Mouse (Mus musculus) neural tube, embryonic 11.5 days (tissue): ENCODE data around the gene Foxo3. TPM values are rescaled to one million over a fixed set of nuclear protein-coding genes. Genes with fewer than 3 reads are reported as not detected.
A peak's percentile ranks its signal among the peaks of the same experiment; 100 is the strongest.

Source experiments
- ATAC-seq: fragments of 200-750 bp; cut with Nextera tagmentation; 2 replicates; pipeline ENCODE4 v1.8.0; 2017; ENCODE audit warnings: moderate number of reproducible peaks, mild to moderate bottlenecking, moderate TSS enrichment, moderate library complexity; ENCODE audit not compliant: insufficient read depth, low FRiP score, low TSS enrichment
- DNase-seq: peaks from one replicate; pipeline ENCODE4 v3.0.0-alpha.2; 2015; ENCODE audit warnings: low spot score
- H3K27ac ChIP-seq: fragments of 300-500 bp; sonication (generic); 2 replicates; pipeline ENCODE4 v1.5.1; 2014; ENCODE audit warnings: low read depth, mild to moderate bottlenecking, low read length
- H3K27me3 ChIP-seq: fragments of 300-500 bp; sonication (generic); 2 replicates; pipeline ENCODE4 v1.6.1; 2014; ENCODE audit warnings: mild to moderate bottlenecking, low read length, mixed read lengths; ENCODE audit not compliant: control insufficient read depth, insufficient read depth
- H3K36me3 ChIP-seq: fragments of 300-500 bp; sonication (generic); 2 replicates; pipeline ENCODE4 v1.6.1; 2014; ENCODE audit warnings: mild to moderate bottlenecking, low read length, moderate library complexity, mixed read lengths; ENCODE audit not compliant: control insufficient read depth, insufficient read depth
- H3K4me1 ChIP-seq: fragments of 300-500 bp; sonication (generic); 2 replicates; pipeline ENCODE4 v1.6.1; 2014; ENCODE audit warnings: low read length, mixed read lengths; ENCODE audit not compliant: control insufficient read depth, insufficient read depth
- H3K4me2 ChIP-seq: fragments of 300-500 bp; sonication (generic); 2 replicates; pipeline ENCODE4 v1.6.1; 2014; ENCODE audit warnings: low read depth, mild to moderate bottlenecking, moderate library complexity
- H3K4me3 ChIP-seq: fragments of 300-500 bp; sonication (generic); 2 replicates; pipeline ENCODE4 v1.5.1; 2014; ENCODE audit warnings: low read depth, low read length
- H3K9ac ChIP-seq: fragments of 300-500 bp; sonication (generic); 2 replicates; pipeline ENCODE4 v1.6.1; 2014; ENCODE audit warnings: mild to moderate bottlenecking, low read length
- H3K9me3 ChIP-seq: fragments of 300-500 bp; sonication (generic); 2 replicates; pipeline ENCODE4 v1.6.1; 2016; ENCODE audit warnings: low read length; ENCODE audit not compliant: control insufficient read depth
- WGBS: fragments of 180-500 bp; shearing (Covaris S2); extraction: QIAGEN DNeasy Blood & Tissue Kit; methylation state at CpG from one replicate; pipeline ENCODE4 v1.1.7; 2014; 5-methylcytosine and 5-hydroxymethylcytosine counted together
- polyA plus RNA-seq: library from polyadenylated mRNA; unstranded; fragments of >200 nt; fragmentation: Nextera tagmentation; extraction: Ambion mirVana; gene quantifications from 2 replicates; pipeline ENCODE4 v1.2.1, GENCODE M21; 2014

The Foxo3 gene
- polyA plus RNA-seq, 1 experiment from 2014 or later = 3.9 TPM

DNA sequence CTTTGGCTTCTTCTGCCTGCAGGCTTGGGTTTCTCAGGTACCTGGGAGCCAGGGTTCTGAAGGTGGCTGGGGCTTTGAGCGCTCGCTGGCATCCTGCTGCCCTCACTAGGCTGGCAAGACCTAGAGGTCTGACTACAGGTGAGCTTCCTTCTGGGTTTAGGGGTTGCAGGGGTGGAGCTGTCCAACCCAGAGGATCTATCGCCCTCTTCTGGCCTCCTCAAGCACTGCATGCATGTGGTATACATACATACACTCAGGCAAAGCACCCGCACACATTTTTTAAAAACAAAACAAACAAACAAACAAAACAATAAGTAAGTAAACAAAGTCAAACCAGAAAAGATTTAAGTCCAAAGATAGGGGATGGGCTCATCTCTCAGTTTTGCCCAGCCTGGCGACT, 14.8 kb upstream of the Foxo3 start:
- H3K9me3 ChIP-seq = no peaks in the 10 kb centered on the region
- ATAC-seq = no peak
- no peaks in the 10 kb centered on the region for H3K36me3 ChIP-seq
- H3K4me2 ChIP-seq = no peak overlapping the region
- no peak overlapping the region for H3K9ac ChIP-seq
- no peak overlapping the region for H3K27ac ChIP-seq
- H3K4me1 ChIP-seq = no peaks in the 10 kb centered on the region
- 59% methylated on average over 5 of the region's 5 CpGs for WGBS
- peak; percentile 45 for DNase-seq
- H3K4me3 ChIP-seq = no peak overlapping the region
- H3K27me3 ChIP-seq = no peaks in the 10 kb centered on the region

DNA sequence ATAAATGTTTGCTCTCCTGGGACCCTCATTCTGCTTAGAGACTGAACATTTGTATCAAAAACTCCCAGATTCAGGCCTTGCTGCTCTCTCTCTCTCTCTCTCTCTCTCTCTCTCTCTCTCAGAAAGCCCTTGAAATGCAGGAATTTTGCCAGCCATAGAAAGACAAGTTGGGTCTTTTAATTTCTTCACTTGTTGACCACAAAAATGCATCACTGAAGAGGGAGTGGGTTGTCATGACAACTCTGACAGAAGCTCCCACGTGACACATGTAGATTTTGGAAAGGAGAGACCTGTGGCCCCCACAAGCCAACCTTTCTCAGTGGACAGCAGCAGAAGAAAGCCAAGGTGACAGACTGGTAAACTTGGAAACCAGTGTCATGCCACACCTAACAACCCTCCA, 11.1 kb upstream of the Foxo3 start:
- Histone ChIP-seq H3K27ac (no peak overlapping the region), H3K9ac (no peak overlapping the region), H3K27me3 (no peaks in the 10 kb centered on the region), H3K4me2 (no peak overlapping the region), H3K36me3 (no peaks in the 10 kb centered on the region), H3K4me1 (no peaks in the 10 kb centered on the region), H3K4me3 (no peak overlapping the region), H3K9me3 (no peaks in the 10 kb centered on the region)
- 53% methylated on average over 1 of the region's 1 CpGs for WGBS
- no peak for ATAC-seq
- DNase-seq = no peak

DNA sequence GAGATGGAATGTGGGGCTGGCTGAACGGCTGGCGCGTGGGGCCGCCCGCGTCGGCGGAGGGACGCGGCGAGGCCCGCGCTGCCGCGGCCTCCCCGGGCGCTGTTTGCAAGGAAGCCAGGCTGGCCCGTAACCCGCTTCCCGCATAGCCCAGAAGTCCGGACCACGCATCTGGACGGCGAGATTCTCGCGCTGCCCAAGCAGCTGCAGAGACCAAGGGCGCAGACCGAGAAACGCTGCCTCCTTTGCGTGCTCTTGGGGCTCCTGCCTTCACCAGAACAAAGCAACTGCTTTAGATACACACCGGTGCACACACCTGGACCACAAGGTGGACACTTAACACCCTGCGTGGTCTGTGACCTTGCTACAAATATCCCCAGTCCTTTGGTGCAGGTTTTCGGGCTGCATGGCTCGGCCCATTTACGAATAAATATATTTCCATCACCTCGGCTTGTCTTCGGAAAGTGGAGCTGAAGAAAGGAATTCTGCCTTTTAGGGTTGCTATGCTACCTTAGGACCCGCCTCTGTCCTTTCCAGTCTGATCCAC, 1.8 kb upstream of the Foxo3 start:
- no peaks in the 10 kb centered on the region for H3K9me3 ChIP-seq
- H3K27ac ChIP-seq = peak overlapping the region; percentile 94
- H3K4me1 ChIP-seq = peaks cover 18% of the 10 kb centered on the region
- peak overlapping the region; percentile 66 for H3K4me3 ChIP-seq
- ATAC-seq (no peak; the same call in 1 of the 2 replicates), DNase-seq (no peak)
- peak overlapping the region; percentile 99 for H3K4me2 ChIP-seq
- H3K36me3 ChIP-seq = no peaks in the 10 kb centered on the region
- 0 out of 2 replicates have a peak, but pooled peaks cover 3% of the 10 kb centered on the region for H3K27me3 ChIP-seq
- WGBS = 2% methylated on average over 38 of the region's 38 CpGs
- H3K9ac ChIP-seq = peak overlapping the region; percentile 59

DNA sequence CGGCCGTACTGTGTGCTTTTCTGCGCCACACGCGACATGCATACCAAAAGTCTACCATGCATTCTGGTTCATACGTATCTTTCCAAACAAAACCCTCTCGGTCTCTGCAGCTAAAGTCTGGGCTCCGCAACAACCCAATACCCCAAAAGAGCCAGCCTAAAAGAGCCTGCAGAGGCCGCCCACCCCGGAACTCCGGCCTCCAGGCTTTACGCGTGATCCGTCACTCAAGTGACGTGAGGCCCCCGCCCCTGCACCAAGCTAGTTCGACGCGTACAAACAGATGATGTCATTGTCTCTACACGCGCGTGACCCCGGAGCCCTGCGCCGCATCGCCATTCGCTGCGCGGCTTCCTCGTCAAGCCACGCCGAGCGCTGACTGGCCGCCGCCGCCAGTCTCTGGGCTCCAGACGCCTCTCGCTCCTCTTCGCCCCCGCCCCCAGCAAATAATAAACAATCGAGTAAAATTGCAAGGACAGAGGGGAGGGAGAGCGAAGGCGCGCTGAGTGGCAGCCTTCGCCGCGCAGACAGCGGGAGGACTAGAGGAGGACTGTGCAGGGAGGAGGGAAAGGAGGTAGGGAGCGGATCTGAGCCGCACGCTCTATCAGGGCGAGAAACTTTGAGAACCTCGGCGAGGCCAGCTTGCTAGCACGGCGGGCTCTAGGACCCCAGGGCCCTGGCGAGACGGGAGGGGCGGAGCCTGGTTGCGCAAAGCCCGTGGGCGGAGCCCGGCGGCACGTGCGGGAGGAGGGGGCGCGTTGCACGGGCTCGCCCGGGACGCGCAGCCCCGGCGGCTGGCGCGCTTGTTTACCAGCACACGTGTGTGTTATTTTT, 1.1 kb upstream of the Foxo3 start:
- Histone ChIP-seq H3K9me3 (no peaks in the 10 kb centered on the region), H3K9ac (peak overlapping the region; percentile 71), H3K36me3 (no peaks in the 10 kb centered on the region), H3K27me3 (0 out of 2 replicates have a peak, but pooled peaks cover 3% of the 10 kb centered on the region), H3K4me3 (peak overlapping the region; percentile 66), H3K4me2 (peak overlapping the region; percentile 99), H3K4me1 (peaks cover 18% of the 10 kb centered on the region), H3K27ac (peak overlapping the region; percentile 94)
- DNase-seq (peak; percentile 98), ATAC-seq (peak; percentile 89)
- WGBS = under 1% methylated on average over 76 of the region's 78 CpGs

DNA sequence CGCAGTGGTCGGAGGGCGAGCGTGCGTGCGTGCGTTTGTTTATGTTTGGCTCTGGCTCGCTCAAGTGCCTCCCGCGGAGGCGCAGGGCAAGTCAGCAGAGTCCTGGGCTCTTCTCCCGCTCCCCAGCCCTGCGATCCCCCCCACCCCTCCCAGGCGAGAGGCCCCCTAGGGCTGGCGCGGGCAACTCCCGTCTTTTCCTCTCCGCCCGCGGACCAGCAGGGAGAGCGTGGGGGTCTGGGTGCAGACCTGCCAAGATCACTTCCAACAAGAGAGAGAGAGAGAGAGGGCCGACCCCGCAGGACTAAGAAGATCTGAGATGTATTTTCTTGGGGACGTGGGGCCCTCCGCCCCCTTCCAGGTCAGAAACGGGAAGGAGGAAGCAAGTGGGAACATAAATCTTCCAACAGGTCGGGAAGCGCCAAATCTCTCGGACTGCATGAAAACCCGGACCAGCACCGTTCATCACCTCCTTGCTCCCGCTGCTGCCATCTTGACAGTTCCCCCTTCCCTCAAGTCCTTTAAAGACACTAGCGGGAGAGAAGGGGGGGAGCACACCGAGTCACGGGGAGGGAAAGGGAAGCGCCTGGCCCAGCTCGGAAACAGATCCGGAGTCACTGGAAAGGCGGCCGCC, 569 bp downstream of the Foxo3 start:
- Histone ChIP-seq H3K9me3 (no peaks in the 10 kb centered on the region), H3K4me2 (peak overlapping the region; percentile 99), H3K4me3 (peak overlapping the region; percentile 66), H3K36me3 (no peaks in the 10 kb centered on the region), H3K27me3 (0 out of 2 replicates have a peak, but pooled peaks cover 3% of the 10 kb centered on the region), H3K4me1 (peaks cover 18% of the 10 kb centered on the region), H3K9ac (peak overlapping the region; percentile 71), H3K27ac (peak overlapping the region; percentile 94)
- ATAC-seq (0 out of 2 replicates have a peak, but pooled peaks have one; percentile 1), DNase-seq (peak; percentile 73)
- 0% methylated on average over 26 of the region's 40 CpGs for WGBS

DNA sequence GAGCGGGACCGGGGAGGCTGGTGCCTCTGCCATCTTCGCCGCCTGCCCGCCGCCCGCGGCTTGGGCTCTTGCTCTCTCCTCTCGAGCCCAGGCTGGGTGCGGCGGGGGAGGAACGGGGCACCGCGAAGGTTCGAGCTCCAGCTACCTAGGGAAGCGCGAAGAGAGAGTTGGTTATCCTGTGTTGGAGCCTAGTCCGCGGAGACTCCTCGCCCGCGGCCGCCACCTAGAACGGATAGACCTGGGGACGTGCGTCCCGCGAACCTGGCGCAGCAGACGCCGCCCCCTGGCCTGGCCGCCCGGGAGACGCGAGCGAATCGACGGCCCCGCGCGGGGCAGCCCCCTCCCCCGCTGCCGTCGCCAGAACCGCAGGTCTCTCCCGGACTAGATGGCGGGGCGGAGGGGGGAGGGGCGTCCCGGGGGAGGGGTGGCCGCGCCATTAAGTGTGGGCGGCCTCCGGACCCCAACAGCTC, 1.1 kb downstream of the Foxo3 start:
- peak overlapping the region; percentile 71 for H3K9ac ChIP-seq
- 0 out of 2 replicates have a peak overlapping the region, but pooled peaks have one; percentile 27 for H3K27ac ChIP-seq
- H3K4me1 ChIP-seq = peaks cover 18% of the 10 kb centered on the region
- ATAC-seq (no peak), DNase-seq (peak; percentile 58)
- H3K4me3 ChIP-seq = peak overlapping the region; percentile 66
- 0 out of 2 replicates have a peak, but pooled peaks cover 3% of the 10 kb centered on the region for H3K27me3 ChIP-seq
- under 1% methylated on average over 33 of the region's 54 CpGs for WGBS
- H3K36me3 ChIP-seq = no peaks in the 10 kb centered on the region
- H3K9me3 ChIP-seq = no peaks in the 10 kb centered on the region
- peak overlapping the region; percentile 99 for H3K4me2 ChIP-seq

DNA sequence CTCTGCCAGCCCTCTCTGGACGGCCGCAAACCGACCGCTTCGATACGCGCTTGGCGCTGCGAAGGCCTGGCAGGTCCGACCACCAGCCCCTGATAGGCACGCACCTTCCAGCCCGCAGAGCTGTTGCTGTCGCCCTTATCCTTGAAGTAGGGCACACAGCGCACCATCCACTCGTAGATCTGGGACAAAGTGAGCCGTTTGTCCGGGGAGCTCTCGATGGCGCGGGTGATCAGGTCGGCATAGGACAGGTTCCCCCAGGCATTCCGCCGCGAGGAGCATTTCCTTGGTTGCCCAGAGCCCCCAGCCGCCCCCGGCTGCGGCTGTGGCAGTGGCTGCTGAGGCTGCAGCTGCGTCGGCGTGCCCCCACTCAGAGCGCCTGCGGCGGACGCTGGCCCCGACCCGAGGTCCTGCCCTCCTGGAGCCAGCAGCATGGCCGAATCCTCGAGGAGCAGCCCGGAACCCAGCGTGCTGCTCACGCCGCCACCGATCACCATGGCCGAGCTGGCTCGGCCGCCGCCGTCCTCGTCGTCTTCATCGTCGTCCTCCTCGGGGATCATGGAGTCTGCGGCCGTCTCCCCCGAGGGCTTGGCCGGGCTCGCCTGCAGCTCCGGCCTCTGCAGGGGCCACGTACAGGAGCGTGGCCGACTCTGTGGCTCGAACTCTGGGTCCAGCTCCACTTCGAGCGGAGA, 1.7 kb downstream of the Foxo3 start:
- Histone ChIP-seq H3K4me1 (peaks cover 18% of the 10 kb centered on the region), H3K27me3 (0 out of 2 replicates have a peak, but pooled peaks cover 3% of the 10 kb centered on the region), H3K9me3 (no peaks in the 10 kb centered on the region), H3K36me3 (no peaks in the 10 kb centered on the region), H3K9ac (peak overlapping the region; percentile 71), H3K27ac (no peak overlapping the region), H3K4me3 (peak overlapping the region; percentile 66), H3K4me2 (peak overlapping the region; percentile 99)
- under 1% methylated on average over 65 of the region's 65 CpGs for WGBS
- DNase-seq = peak; percentile 24
- no peak for ATAC-seq
